Mouse (Mus musculus): ENCODE measurements around the gene Hhatl. TPM values are rescaled to one million over a fixed set of nuclear protein-coding genes. Genes with fewer than 3 reads are reported as not detected.

Gene Hhatl
- total and polyA plus RNA-seq, 3 experiments: not detected

GRCm38 (mm10) chr9:121838829-121839621 is 46.7 kb upstream of the Hhatl start, which contains the start of gene Ccdc13:
TSS of gene Ccdc13 (minus strand) at chr9:121839461.
- DNase-seq (ENCODE audit: extremely low read depth): no peak
- Histone ChIP-seq H3K4me1 (ENCODE audit: control insufficient read depth in 1 of 2, insufficient read depth in 2 of 2) (no peaks in the 10 kb centered on the region; a peak in 1 of 4 replicates), H3K27ac (ENCODE audit: insufficient read depth, low read depth) (no peak within 1 kb of the TSS), H3K36me3 (replicated peaks in 1 of 2; ENCODE audit: control insufficient read depth in 1 of 2, insufficient read depth in 1 of 2, low read length in 1 of 2) (peaks cover 0 to 2% of the 10 kb centered on the region in 2 experiments), H3K4me2 (ENCODE audit: insufficient read depth, low read depth, poor library complexity, severe bottlenecking) (no peak within 1 kb of the TSS), H3K9ac (ENCODE audit: insufficient read depth, low read depth) (no peak within 1 kb of the TSS), H3K79me2 (replicated peaks; ENCODE audit: control insufficient read depth, extremely low read depth, insufficient read depth, poor library complexity, severe bottlenecking) (no peaks in the 10 kb centered on the region), H3K27me3 (replicated peaks) (no peaks in the 10 kb centered on the region), H3K9me3 (replicated peaks; ENCODE audit: low read length) (peaks cover 10% of the 10 kb centered on the region), H3K4me3 (replicated peaks in 1 of 3; ENCODE audit: low read depth in 2 of 3, low read length in 2 of 3, poor library complexity in 1 of 3) (no peak within 1 kb of the TSS)
- dilution Hi-C loops (cut with MboI; ENCODE audit: extremely low pct_ligation_motif_present, extremely low pct_unique_long_range_greater_than_20kb, low sequenced_read_pairs) (no loop called here), in situ Hi-C loops (cut with MboI; ENCODE audit: low pct_ligation_motif_present, low pct_unique_long_range_greater_than_20kb, low sequenced_read_pairs) (loop anchor here (25.0 kb wide), 1 partner anchor 352 kb away; the partner anchor contains the start of gene Cck)
- TF ChIP-seq NRF1 (IDR thresholded peaks at IDR 0.05; ENCODE audit: low read depth, low read length): no peak
- TF ChIP-seq CHD1 (IDR thresholded peaks at IDR 0.05; ENCODE audit: low read depth, low read length): no peak
- TF ChIP-seq SMC3 (IDR thresholded peaks at IDR 0.05; ENCODE audit: low read depth, low read length): no peak
- TF ChIP-seq MAZ (IDR thresholded peaks at IDR 0.05; ENCODE audit: low read depth, low read length): no peak
- TF ChIP-seq EP300 (IDR thresholded peaks at IDR 0.05; ENCODE audit: low read length): no peak
- no peak for TF ChIP-seq ETS1 (conservative IDR thresholded peaks at IDR 0.05; ENCODE audit: low read depth, low read length)
- no peak for TF ChIP-seq GABPA (IDR thresholded peaks at IDR 0.05; ENCODE audit: insufficient replicate concordance, low read depth, low read length)
- TF ChIP-seq JUND (conservative IDR thresholded peaks at IDR 0.05; ENCODE audit: low read depth, low read length): no peak
- TF ChIP-seq ZMIZ1 (IDR thresholded peaks at IDR 0.05; ENCODE audit: low read depth, low read length): no peak
- TF ChIP-seq CTCF (conservative IDR thresholded peaks at IDR 0.05 in 1 of 2, IDR thresholded peaks at IDR 0.05 in 1 of 2; ENCODE audit: low read depth in 2 of 2, low read length in 2 of 2): no peak
- no peak for TF ChIP-seq E2F4 (IDR thresholded peaks at IDR 0.05; ENCODE audit: insufficient replicate concordance, low read depth, low read length)
- TF ChIP-seq MXI1 (IDR thresholded peaks at IDR 0.05; ENCODE audit: low read depth, low read length): no peak
- no peak for TF ChIP-seq HCFC1 (IDR thresholded peaks at IDR 0.05; ENCODE audit: low read depth, low read length)
- no peak for TF ChIP-seq MAFK (IDR thresholded peaks at IDR 0.05; ENCODE audit: insufficient replicate concordance, low read length)

- dilution Hi-C loops (cut with MboI; ENCODE audit: extremely low pct_ligation_motif_present, extremely low pct_unique_long_range_greater_than_20kb, low sequenced_read_pairs) (no loop called here), in situ Hi-C loops (cut with MboI; ENCODE audit: low pct_ligation_motif_present, low pct_unique_long_range_greater_than_20kb, low sequenced_read_pairs) (loop anchor here (25.0 kb wide), 1 partner anchor 351 kb away; the partner anchor contains the start of gene Cck)
Observed at GRCm38 (mm10) chr9:121838008-121838407, 45.7 kb upstream of the Hhatl start.

More at GRCm38 (mm10) chr9:121838008-121838407, 45.7 kb upstream of the Hhatl start:
- H3K27ac ChIP-seq (ENCODE audit: insufficient read depth, low read depth): no peak overlapping the region
- H3K4me2 ChIP-seq (ENCODE audit: insufficient read depth, low read depth, poor library complexity, severe bottlenecking): no peak overlapping the region
- no peaks in the 10 kb centered on the region for H3K27me3 ChIP-seq (replicated peaks)
- H3K36me3 ChIP-seq (replicated peaks in 1 of 2; ENCODE audit: control insufficient read depth in 1 of 2, insufficient read depth in 1 of 2, low read length in 1 of 2): no peaks in the 10 kb centered on the region
- DNase-seq (ENCODE audit: extremely low read depth): no peak
- no peak overlapping the region for H3K9ac ChIP-seq (ENCODE audit: insufficient read depth, low read depth)
- no peak for TF ChIP-seq POLR2AphosphoS2 (IDR thresholded peaks at IDR 0.05; ENCODE audit: low read depth, low read length)
- no peak for TF ChIP-seq ZMIZ1 (IDR thresholded peaks at IDR 0.05; ENCODE audit: low read depth, low read length)
- no peak for TF ChIP-seq ZKSCAN1 (IDR thresholded peaks at IDR 0.05; ENCODE audit: borderline replicate concordance, low read depth, low read length)
- no peak for TF ChIP-seq MAZ (IDR thresholded peaks at IDR 0.05; ENCODE audit: low read depth, low read length)
- no peak for TF ChIP-seq CTCF (conservative IDR thresholded peaks at IDR 0.05 in 1 of 2, IDR thresholded peaks at IDR 0.05 in 1 of 2; ENCODE audit: low read depth in 2 of 2, low read length in 2 of 2)
- no peak for TF ChIP-seq SIN3A (IDR thresholded peaks at IDR 0.05; ENCODE audit: low read length)
- no peak for TF ChIP-seq RAD21 (IDR thresholded peaks at IDR 0.05; ENCODE audit: low read depth, low read length)
- no peak for TF ChIP-seq JUN (IDR thresholded peaks at IDR 0.05; ENCODE audit: insufficient read depth, low read depth, low read length)
- H3K4me1 ChIP-seq (ENCODE audit: control insufficient read depth in 1 of 2, insufficient read depth in 2 of 2): peaks cover 0 to 3% of the 10 kb centered on the region in 2 experiments; a peak in 2 of 4 replicates
- peaks cover 6% of the 10 kb centered on the region for H3K9me3 ChIP-seq (replicated peaks; ENCODE audit: low read length)
- H3K79me2 ChIP-seq (replicated peaks; ENCODE audit: control insufficient read depth, extremely low read depth, insufficient read depth, poor library complexity, severe bottlenecking): no peaks in the 10 kb centered on the region
- no peak overlapping the region for H3K4me3 ChIP-seq (replicated peaks in 1 of 3; ENCODE audit: low read depth in 2 of 3, low read length in 2 of 3, poor library complexity in 1 of 3)
